Mouse (Mus musculus) C2C12 (cell line): ENCODE results near the gene Olfr398. TPM values are rescaled to one million over a fixed set of nuclear protein-coding genes. Genes with fewer than 3 reads are reported as not detected.

Source experiments
- H3K27me3 ChIP-seq: one replicate; pipeline ENCODE4 v1.6.1; 2011; ENCODE audit not compliant: control insufficient read depth, insufficient read depth, insufficient read length
- H3K36me3 ChIP-seq: one replicate; pipeline ENCODE4 v1.6.1; 2011; ENCODE audit not compliant: control insufficient read depth, insufficient read depth
- H3K4me3 ChIP-seq: one replicate; pipeline ENCODE4 v1.5.1; 2011; ENCODE audit warnings: mild to moderate bottlenecking, control low read depth; ENCODE audit not compliant: poor library complexity, insufficient read depth, severe bottlenecking
- H3K79me2 ChIP-seq: one replicate; pipeline ENCODE4 v1.6.1; 2011; ENCODE audit not compliant: control insufficient read depth, insufficient read depth
- H3K79me3 ChIP-seq: one replicate; pipeline ENCODE4 v1.6.1; 2011; ENCODE audit warnings: low read depth, control low read depth
- H3ac ChIP-seq: one replicate; pipeline ENCODE3; 2011; ENCODE audit warnings: low read depth; ENCODE audit not compliant: control insufficient read depth, insufficient read length
- CEBPB ChIP-seq: IDR thresholded peaks from one replicate; pipeline ENCODE4 v1.6.1; 2011; ENCODE audit warnings: low read depth, mild to moderate bottlenecking, control low read depth, moderate library complexity
- CTCF ChIP-seq: IDR thresholded peaks from one replicate; pipeline ENCODE4 v1.5.1; 2011; ENCODE audit not compliant: control insufficient read depth, insufficient read depth, insufficient read length
- FOSL1 ChIP-seq: IDR thresholded peaks from one replicate; pipeline ENCODE4 v1.8.0; 2011; ENCODE audit warnings: mild to moderate bottlenecking, low read length; ENCODE audit not compliant: poor library complexity, insufficient read depth, severe bottlenecking
- MAX ChIP-seq: IDR thresholded peaks from one replicate; pipeline ENCODE4 v1.6.1; 2011; ENCODE audit warnings: mild to moderate bottlenecking, control low read depth
- MYOD1 ChIP-seq: IDR thresholded peaks from one replicate; pipeline ENCODE4 v1.6.1; 2011; ENCODE audit warnings: low read depth; ENCODE audit not compliant: control insufficient read depth, insufficient read length
- MYOG ChIP-seq: IDR thresholded peaks from one replicate; pipeline ENCODE4 v1.6.1; 2011; ENCODE audit not compliant: control insufficient read depth, insufficient read length; ENCODE audit errors: extremely low read depth
- USF1 ChIP-seq: IDR thresholded peaks from one replicate; pipeline ENCODE4 v1.6.1; 2011; ENCODE audit warnings: low read depth, mild to moderate bottlenecking, control low read depth, moderate library complexity
- long read RNA-seq, 2 experiments: library from polyadenylated mRNA; unstranded; transcript quantifications; one replicate each; pipeline ENCODE4 v2.0.0; 2019 to 2020
- polyA plus RNA-seq: library from polyadenylated mRNA; unstranded; fragments of >200 nt; fragmentation: generic; extraction: Trizol; gene quantifications from one replicate; pipeline ENCODE4 v1.2.1, GENCODE M21; 2012; ENCODE audit warnings: missing spikeins

Olfr398 gene
- polyA plus RNA-seq, result not detected
- long read RNA-seq, experiment 1, result 0 reads
- long read RNA-seq, experiment 2, result 0 reads

DNA sequence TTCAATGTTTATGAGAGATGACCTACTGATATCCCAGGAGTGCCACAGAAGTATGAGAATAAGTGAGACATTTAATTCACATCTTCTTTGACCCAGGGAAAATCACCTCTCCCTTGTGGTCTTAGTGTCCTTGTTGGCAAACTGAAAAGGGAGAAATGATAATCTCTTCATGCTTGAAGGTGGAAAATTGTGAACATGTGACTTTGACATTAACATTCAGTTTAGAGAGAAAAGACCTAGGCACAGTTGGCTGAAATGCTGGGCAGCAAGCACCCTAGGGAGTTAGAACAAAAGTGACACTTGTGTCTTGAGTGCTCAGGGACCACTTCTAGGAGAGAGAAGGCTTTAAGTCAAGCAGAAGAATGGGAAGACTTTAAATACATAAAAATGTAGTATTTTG lies at the start of gene Olfr398:
Olfr398 (minus strand) TSS at position 101 of the 400 bp plus-strand sequence.
- Histone ChIP-seq H3K79me2 (no peaks in the 10 kb centered on the region), H3K4me3 (no peak within 1 kb of the TSS), H3K79me3 (no peaks in the 10 kb centered on the region), H3K27me3 (no peaks in the 10 kb centered on the region), H3K36me3 (no peaks in the 10 kb centered on the region), H3ac (no peak within 1 kb of the TSS)
- TF ChIP-seq FOSL1 (no peak), USF1 (no peak), CTCF (no peak), MYOG (no peak), MYOD1 (no peak), CEBPB (no peak), MAX (no peak)

DNA sequence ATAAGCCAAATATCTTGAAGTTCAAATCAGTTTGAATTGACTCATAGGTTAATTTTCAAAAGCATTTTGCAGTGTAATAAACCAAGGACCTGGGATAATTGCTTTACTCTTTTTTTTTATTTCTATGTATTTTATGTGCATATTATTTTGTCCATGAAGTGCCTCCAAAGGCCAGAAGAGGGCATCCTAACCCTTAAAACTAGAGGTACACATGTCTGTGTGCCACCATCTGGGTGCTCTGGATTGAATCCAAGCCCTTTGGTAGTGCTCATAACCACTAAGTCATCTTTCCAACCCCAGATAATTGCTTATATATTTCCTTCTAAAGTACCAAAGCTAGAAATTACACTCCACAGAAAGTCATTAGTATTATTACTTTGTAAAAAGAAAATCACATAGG lies 2.9 kb upstream of the Olfr398 start:
- Histone ChIP-seq H3K79me3 (no peaks in the 10 kb centered on the region), H3K79me2 (no peaks in the 10 kb centered on the region), H3K27me3 (no peaks in the 10 kb centered on the region), H3ac (no peak overlapping the region), H3K36me3 (no peaks in the 10 kb centered on the region), H3K4me3 (no peak overlapping the region)
- TF ChIP-seq CTCF, result no peak
- no peak for TF ChIP-seq USF1

DNA sequence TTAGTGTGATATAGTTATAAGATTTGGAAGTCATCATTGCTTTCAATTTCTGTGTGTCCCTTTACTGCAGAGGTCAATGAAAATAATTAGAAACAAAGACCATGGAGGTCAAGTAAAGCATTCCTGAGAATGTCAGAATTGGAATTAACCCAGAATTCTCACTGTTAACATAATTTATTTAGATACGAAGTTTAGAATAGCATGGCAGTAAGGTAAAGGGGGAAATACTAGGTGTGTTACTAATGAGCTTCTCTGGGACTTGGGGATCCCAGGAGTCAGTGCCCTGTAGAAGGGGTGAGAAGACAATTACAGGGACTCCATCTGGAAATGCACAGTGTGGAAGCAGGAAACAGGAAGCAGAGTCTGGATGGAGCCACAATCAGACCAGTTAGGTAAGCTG lies 29.7 kb downstream of the Olfr398 start, which contains the start of gene Olfr397:
Olfr397 (plus strand) TSS at position 301 of the 400 bp plus-strand sequence.
- no peaks in the 10 kb centered on the region for H3K79me3 ChIP-seq
- H3K4me3 ChIP-seq, result no peak within 1 kb of the TSS
- H3K79me2 ChIP-seq, result no peaks in the 10 kb centered on the region
- no peaks in the 10 kb centered on the region for H3K27me3 ChIP-seq
- TF ChIP-seq FOSL1, result no peak
- no peak for TF ChIP-seq CTCF
- no peak for TF ChIP-seq USF1
- no peak for TF ChIP-seq MAX
- no peak for TF ChIP-seq MYOD1
- TF ChIP-seq MYOG, result no peak
- no peak for TF ChIP-seq CEBPB
- no peaks in the 10 kb centered on the region for H3K36me3 ChIP-seq
- H3ac ChIP-seq, result no peak within 1 kb of the TSS

DNA sequence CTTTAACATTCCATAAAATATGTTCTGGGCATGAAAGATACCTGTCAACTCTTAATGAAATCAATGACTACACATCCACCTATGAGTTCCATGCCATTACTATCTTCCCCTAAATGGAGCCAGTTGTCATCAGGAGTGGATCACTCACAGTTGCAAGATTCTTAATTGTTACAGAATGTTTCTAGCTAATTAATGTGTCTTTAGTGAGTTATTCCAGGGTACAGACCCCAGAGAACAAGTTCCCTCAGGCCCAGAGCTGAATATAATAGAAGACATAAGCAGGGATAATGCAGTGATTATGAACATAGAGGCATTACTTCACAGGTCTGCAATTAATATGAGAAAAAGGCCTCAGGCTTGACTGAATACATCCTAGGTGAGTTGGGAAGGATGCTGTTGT lies 53.8 kb downstream of the Olfr398 start, which contains the start of gene Olfr23:
Olfr23 (plus strand) TSS at position 301 of the 400 bp plus-strand sequence.
- Histone ChIP-seq H3K79me3 (no peaks in the 10 kb centered on the region), H3K4me3 (no peak within 1 kb of the TSS), H3ac (no peak within 1 kb of the TSS), H3K27me3 (no peaks in the 10 kb centered on the region), H3K36me3 (no peaks in the 10 kb centered on the region), H3K79me2 (no peaks in the 10 kb centered on the region)
- TF ChIP-seq CEBPB (no peak), MYOD1 (no peak), MAX (no peak), CTCF (no peak), MYOG (no peak)

Other genes with a start within 250 kb of the Olfr398 start
- not detected for gene Olfr389, start 209.7 kb downstream of the Olfr398 start, polyA plus RNA-seq
- not detected for gene Olfr390, start 207.4 kb downstream of the Olfr398 start, polyA plus RNA-seq
- not detected for gene Olfr391-ps, start 187.4 kb downstream of the Olfr398 start, polyA plus RNA-seq
- gene Olfr392, start 173.4 kb downstream of the Olfr398 start, polyA plus RNA-seq, result not detected
- gene Olfr393, start 139.0 kb downstream of the Olfr398 start, polyA plus RNA-seq, result not detected
- not detected for gene Olfr394, start 99.6 kb downstream of the Olfr398 start, polyA plus RNA-seq
- not detected for gene Olfr395, start 81.1 kb downstream of the Olfr398 start, polyA plus RNA-seq
- gene Olfr23, start 53.7 kb downstream of the Olfr398 start, polyA plus RNA-seq, result not detected
- gene Olfr397, start 29.6 kb downstream of the Olfr398 start, polyA plus RNA-seq, result not detected
- not detected for gene Olfr139, start 66.1 kb upstream of the Olfr398 start, polyA plus RNA-seq
- gene Olfr399, start 66.2 kb upstream of the Olfr398 start, polyA plus RNA-seq, result not detected
- not detected for gene Zfp616, start 79.5 kb upstream of the Olfr398 start, polyA plus RNA-seq
- not detected for gene Olfr401, start 123.3 kb upstream of the Olfr398 start, polyA plus RNA-seq
- not detected for gene Olfr402, start 163.1 kb upstream of the Olfr398 start, polyA plus RNA-seq
- not detected for gene Olfr403, start 195.8 kb upstream of the Olfr398 start, polyA plus RNA-seq
- not detected for gene Olfr43, start 221.0 kb upstream of the Olfr398 start, polyA plus RNA-seq